Mouse (Mus musculus) embryonic facial prominence, embryonic 12.5 days (tissue): ENCODE measurements around the gene Dlg2. TPM values are rescaled to one million over a fixed set of nuclear protein-coding genes. Genes with fewer than 3 reads are reported as not detected.

Experiments
- ATAC-seq: fragments of 200-750 bp; cut with Nextera tagmentation; 2 replicates; pipeline ENCODE4 v1.8.0; 2017; ENCODE audit not compliant: insufficient number of reproducible peaks, insufficient read depth, low FRiP score, low TSS enrichment
- H3K27ac ChIP-seq: fragments of 300-500 bp; sonication (generic); 2 replicates; pipeline ENCODE4 v1.5.1; 2016; ENCODE audit warnings: mild to moderate bottlenecking
- H3K27me3 ChIP-seq: fragments of 300-500 bp; sonication (generic); 2 replicates; pipeline ENCODE4 v1.6.1; 2016; ENCODE audit warnings: mild to moderate bottlenecking, moderate library complexity
- H3K36me3 ChIP-seq: fragments of 300-500 bp; sonication (generic); 2 replicates; pipeline ENCODE4 v1.6.1; 2016; ENCODE audit warnings: mild to moderate bottlenecking
- H3K4me1 ChIP-seq: fragments of 300-500 bp; sonication (generic); 2 replicates; pipeline ENCODE4 v1.6.1; 2016
- H3K4me2 ChIP-seq: fragments of 300-500 bp; sonication (generic); replicated peaks from 2 replicates; pipeline ENCODE4 v1.6.1; 2016; ENCODE audit warnings: mild to moderate bottlenecking, moderate library complexity
- H3K4me3 ChIP-seq: fragments of 300-500 bp; sonication (generic); 2 replicates; pipeline ENCODE4 v1.5.1; 2016; ENCODE audit warnings: mild to moderate bottlenecking
- H3K9ac ChIP-seq: fragments of 300-500 bp; sonication (generic); 2 replicates; pipeline ENCODE4 v1.6.1; 2016; ENCODE audit warnings: mild to moderate bottlenecking, moderate library complexity
- H3K9me3 ChIP-seq: fragments of 300-500 bp; sonication (generic); 2 replicates; pipeline ENCODE4 v1.6.1; 2016; ENCODE audit warnings: mild to moderate bottlenecking, moderate library complexity
- WGBS: fragments of 180-500 bp; shearing (Covaris S2); methylation state at CpG from one replicate; pipeline ENCODE4 v1.1.7; 2016; 5-methylcytosine and 5-hydroxymethylcytosine counted together
- polyA plus RNA-seq: library from polyadenylated mRNA; unstranded; fragments of >200 nt; fragmentation: Nextera tagmentation; extraction: Ambion mirVana; gene quantifications from 2 replicates; pipeline ENCODE4 v1.2.1, GENCODE M21; 2016

Dlg2 gene
- polyA plus RNA-seq, 1 experiment from 2014 or later: 11.0 TPM

- Histone ChIP-seq H3K36me3 (no peaks in the 10 kb centered on the region), H3K9ac (no peak overlapping the region), H3K4me2 (no peak overlapping the region), H3K27me3 (no peaks in the 10 kb centered on the region), H3K4me1 (no peaks in the 10 kb centered on the region), H3K4me3 (no peak overlapping the region), H3K9me3 (no peaks in the 10 kb centered on the region), H3K27ac (no peak overlapping the region)
- no peak for ATAC-seq
- WGBS: 0% methylated on average over 5 of the region's 5 CpGs
Observed at GRCm38 (mm10) chr7:91226442-91226841, 750.0 kb downstream of the Dlg2 start.

DNA sequence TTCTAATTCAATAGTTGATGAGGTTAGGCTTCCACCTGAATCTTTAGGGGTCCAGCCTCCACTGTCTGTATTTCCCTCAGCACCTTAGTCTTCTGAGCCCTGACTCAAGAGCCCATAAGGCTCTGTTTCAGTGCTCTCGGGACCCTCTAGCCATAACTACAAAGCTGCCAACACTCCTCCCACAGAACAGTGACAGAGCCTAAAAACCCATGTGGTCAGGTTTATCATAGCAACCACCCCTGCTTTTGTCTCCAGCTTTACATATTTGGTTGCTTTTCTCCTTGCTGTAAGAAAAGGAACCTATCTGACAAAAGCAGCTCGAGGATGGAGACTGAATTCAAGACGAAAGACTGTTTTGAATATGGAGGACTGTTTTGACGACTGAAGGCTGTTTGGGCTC, 765.2 kb downstream of the Dlg2 start:
- H3K27me3 ChIP-seq: no peaks in the 10 kb centered on the region
- H3K27ac ChIP-seq: no peak overlapping the region
- ATAC-seq: no peak
- no peaks in the 10 kb centered on the region for H3K9me3 ChIP-seq
- 77% methylated on average over 4 of the region's 4 CpGs for WGBS
- H3K4me1 ChIP-seq: no peaks in the 10 kb centered on the region
- no peak overlapping the region for H3K9ac ChIP-seq
- no peak overlapping the region for H3K4me2 ChIP-seq
- H3K36me3 ChIP-seq: no peaks in the 10 kb centered on the region
- H3K4me3 ChIP-seq: no peak overlapping the region

DNA sequence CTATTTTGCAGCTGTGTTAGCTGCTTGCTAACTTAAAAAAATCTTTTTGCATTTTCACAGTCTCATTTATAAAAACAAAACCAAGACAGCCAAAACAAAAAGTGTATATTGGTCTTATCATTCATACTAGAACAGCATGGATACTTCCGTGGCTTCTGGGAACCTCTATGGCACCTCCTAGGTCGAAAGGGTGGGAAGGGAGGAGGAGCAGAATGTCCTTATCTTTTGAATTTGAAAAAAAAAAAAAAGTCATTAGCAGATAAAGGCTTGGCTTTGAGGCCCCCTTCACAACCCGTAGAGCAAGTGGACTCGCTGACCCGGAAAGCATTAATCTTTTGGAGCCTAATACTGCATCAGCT, 785.2 kb downstream of the Dlg2 start:
- H3K4me3 ChIP-seq: peak overlapping the region; percentile 41
- WGBS: under 1% methylated on average over 5 of the region's 5 CpGs
- no peak overlapping the region for H3K27ac ChIP-seq
- H3K4me1 ChIP-seq: peaks cover 3% of the 10 kb centered on the region; the same call in 1 of the 2 replicates
- no peak overlapping the region for H3K9ac ChIP-seq
- peaks cover 9% of the 10 kb centered on the region; the same call in 1 of the 2 replicates for H3K27me3 ChIP-seq
- H3K36me3 ChIP-seq: no peaks in the 10 kb centered on the region
- peak overlapping the region; percentile 71 for H3K4me2 ChIP-seq
- no peaks in the 10 kb centered on the region for H3K9me3 ChIP-seq
- no peak for ATAC-seq

DNA sequence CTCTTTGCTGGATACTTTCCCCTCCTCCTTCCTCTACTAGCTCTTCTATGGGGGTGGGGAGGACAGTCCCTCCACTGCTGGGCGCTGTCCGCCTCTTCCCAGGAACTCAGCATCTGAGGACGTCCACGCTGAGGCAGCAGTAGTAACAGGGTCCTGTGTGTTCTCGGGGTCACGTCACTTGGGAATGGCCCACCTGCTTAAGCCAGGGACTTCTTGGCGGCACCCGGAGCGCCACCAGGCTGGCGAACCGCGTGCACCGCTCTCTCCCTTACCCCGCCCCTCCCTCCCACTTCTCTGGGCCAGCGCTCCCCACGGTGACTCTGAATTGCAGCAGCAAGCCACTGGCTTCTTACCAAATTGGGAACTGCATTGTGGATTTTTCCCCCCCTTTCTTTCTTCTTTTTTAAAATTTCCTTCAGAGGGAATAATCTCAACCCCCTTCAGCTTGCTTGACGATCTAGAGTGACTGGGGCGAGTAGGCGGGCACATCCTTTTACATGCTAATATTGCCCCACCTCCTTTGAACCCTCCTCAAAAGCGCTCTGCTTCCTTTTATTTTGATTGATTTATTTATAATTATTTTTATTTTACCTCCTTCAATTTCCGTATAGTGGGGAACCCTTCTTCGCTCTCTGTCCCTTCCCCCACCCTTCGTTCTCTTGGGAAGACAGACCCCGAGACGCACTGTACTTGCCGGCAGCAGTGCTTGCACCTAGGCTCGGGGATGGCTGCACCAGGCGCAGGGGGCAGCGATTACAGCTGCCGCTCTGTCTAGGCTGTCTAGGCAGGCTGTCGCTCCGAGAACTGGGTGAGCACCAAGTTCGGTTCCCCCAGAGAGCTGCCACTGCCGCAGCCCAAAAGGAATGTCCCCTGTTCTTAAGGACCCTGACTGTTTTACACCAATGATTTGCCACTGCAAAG, 785.8 kb downstream of the Dlg2 start:
- ATAC-seq: peak; percentile 74
- H3K27ac ChIP-seq: no peak overlapping the region
- H3K4me3 ChIP-seq: peak overlapping the region; percentile 41
- peak overlapping the region; percentile 12; the same call in 1 of the 2 replicates for H3K9ac ChIP-seq
- H3K4me2 ChIP-seq: peak overlapping the region; percentile 71
- WGBS: 1% methylated on average over 34 of the region's 34 CpGs
- no peaks in the 10 kb centered on the region for H3K36me3 ChIP-seq
- H3K9me3 ChIP-seq: no peaks in the 10 kb centered on the region
- H3K27me3 ChIP-seq: peaks cover 9% of the 10 kb centered on the region; the same call in 1 of the 2 replicates
- H3K4me1 ChIP-seq: peaks cover 3% of the 10 kb centered on the region; the same call in 1 of the 2 replicates

DNA sequence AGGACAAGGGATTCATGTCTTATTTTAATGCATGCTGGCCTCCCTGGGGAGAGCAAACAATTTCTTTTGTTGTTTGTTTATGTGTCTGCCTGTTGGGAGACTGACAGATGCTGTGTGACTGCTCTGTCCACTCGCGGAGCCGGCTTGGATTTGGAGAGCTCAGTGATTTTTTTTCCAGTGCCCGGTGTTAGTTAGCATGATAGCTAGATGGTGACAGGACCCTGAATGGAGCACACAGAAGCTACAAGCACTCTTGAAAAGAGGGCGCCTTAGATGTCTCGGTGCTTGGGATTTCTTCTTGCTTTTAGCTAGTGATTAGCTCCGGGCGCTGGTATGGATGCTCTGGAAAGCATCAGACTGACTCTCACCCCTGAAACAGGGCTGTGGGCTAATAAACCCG, 786.5 kb downstream of the Dlg2 start:
- ATAC-seq: no peak

DNA sequence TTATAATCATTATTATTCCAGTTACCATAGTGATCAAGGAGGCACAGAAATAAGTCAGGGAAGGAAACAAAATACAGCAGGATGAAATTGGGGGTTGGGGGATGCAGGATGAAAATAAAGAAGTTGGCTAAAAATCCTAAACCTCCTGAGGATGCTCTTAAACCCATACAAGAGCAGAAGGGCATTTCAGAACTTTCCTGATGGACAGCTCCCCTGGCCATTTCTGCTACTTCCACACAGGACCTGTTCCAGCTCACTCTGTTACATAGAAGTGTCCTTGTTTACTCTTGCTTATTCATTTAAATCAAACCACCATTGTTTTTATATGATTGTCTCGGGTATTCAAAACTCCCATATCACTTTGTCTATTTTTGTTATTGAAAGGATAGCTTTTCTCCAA, 791.3 kb downstream of the Dlg2 start:
- Histone ChIP-seq H3K27ac (no peak overlapping the region), H3K9me3 (no peaks in the 10 kb centered on the region), H3K4me3 (no peak overlapping the region), H3K4me2 (no peak overlapping the region), H3K9ac (no peak overlapping the region), H3K27me3 (peaks cover 6% of the 10 kb centered on the region; the same call in 1 of the 2 replicates), H3K36me3 (no peaks in the 10 kb centered on the region), H3K4me1 (no peaks in the 10 kb centered on the region; the same call in 1 of the 2 replicates)
- no peak for ATAC-seq
- WGBS: 23% methylated on average over 1 of the region's 1 CpGs

More for the DNA sequence above, 786.5 kb downstream of the Dlg2 start:
- 8% methylated on average over 9 of the region's 9 CpGs for WGBS
- H3K9ac ChIP-seq: no peak overlapping the region
- no peak overlapping the region for H3K27ac ChIP-seq
- H3K4me2 ChIP-seq: peak overlapping the region; percentile 71
- H3K36me3 ChIP-seq: no peaks in the 10 kb centered on the region
- H3K4me1 ChIP-seq: peaks cover 3% of the 10 kb centered on the region; the same call in 1 of the 2 replicates
- no peaks in the 10 kb centered on the region for H3K9me3 ChIP-seq
- H3K4me3 ChIP-seq: peak overlapping the region; percentile 41
- H3K27me3 ChIP-seq: peaks cover 9% of the 10 kb centered on the region; the same call in 1 of the 2 replicates

- H3K9me3 ChIP-seq: no peaks in the 10 kb centered on the region
- no peak for ATAC-seq
- H3K4me2 ChIP-seq: no peak overlapping the region
- no peak overlapping the region for H3K27ac ChIP-seq
- H3K36me3 ChIP-seq: no peaks in the 10 kb centered on the region
- WGBS: 91% methylated on average over 3 of the region's 3 CpGs
- no peak overlapping the region for H3K9ac ChIP-seq
- H3K4me1 ChIP-seq: no peaks in the 10 kb centered on the region
- H3K4me3 ChIP-seq: no peak overlapping the region
- no peaks in the 10 kb centered on the region for H3K27me3 ChIP-seq
Observed at GRCm38 (mm10) chr7:91284167-91284566, 807.7 kb downstream of the Dlg2 start.

DNA sequence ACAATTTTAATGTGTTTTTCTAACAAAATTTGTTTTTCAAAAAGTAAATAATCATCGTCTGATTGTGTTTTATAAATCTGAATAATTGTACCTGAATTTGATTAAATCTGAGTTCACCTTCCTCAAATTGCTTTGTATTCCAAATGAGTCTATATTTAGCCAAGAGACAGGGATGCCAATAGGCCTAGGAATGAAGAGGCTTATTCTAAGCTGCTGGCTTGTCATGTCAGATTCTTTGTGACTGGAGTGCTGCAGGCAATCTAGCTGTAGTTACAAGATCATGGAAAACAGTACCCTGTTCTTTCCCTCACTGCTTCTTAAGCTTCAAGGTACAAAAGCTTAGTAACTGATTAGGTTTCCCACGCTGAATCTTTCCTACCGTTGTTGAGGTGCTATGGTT, 811.9 kb downstream of the Dlg2 start:
- no peaks in the 10 kb centered on the region for H3K36me3 ChIP-seq
- no peak overlapping the region for H3K27ac ChIP-seq
- H3K27me3 ChIP-seq: no peaks in the 10 kb centered on the region
- WGBS: 33% methylated on average over 3 of the region's 3 CpGs
- no peak overlapping the region for H3K4me2 ChIP-seq
- ATAC-seq: no peak
- H3K4me3 ChIP-seq: no peak overlapping the region
- no peaks in the 10 kb centered on the region for H3K4me1 ChIP-seq
- H3K9ac ChIP-seq: no peak overlapping the region
- no peaks in the 10 kb centered on the region for H3K9me3 ChIP-seq

DNA sequence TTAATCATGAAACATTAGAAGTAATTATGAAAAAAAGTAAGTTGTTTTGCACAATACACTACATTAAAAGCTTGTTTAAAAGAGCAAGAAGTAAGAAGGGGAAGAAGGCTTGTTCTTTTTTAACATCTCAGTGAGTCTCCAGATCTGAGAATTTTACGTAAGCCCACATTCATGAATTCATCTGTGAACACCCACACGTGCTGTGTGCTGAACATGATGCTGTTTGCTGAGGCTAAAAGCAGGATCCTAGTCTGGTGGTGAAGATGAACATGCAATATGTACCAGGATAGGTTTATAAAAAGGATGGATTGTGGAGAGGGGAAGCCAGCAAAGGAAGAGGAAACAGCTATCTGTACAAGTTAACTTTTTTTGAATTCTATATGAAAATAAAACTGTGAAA, 819.7 kb downstream of the Dlg2 start:
- ATAC-seq: no peak
- no peaks in the 10 kb centered on the region for H3K9me3 ChIP-seq
- 71% methylated on average over 2 of the region's 2 CpGs for WGBS

GRCm38 (mm10) chr7:91311177-91311576, 834.7 kb downstream of the Dlg2 start:
- Histone ChIP-seq H3K4me3 (no peak overlapping the region), H3K27ac (no peak overlapping the region), H3K4me2 (no peak overlapping the region), H3K9ac (no peak overlapping the region), H3K36me3 (no peaks in the 10 kb centered on the region), H3K9me3 (no peaks in the 10 kb centered on the region), H3K4me1 (no peaks in the 10 kb centered on the region), H3K27me3 (no peaks in the 10 kb centered on the region)
- 86% methylated on average over 5 of the region's 5 CpGs for WGBS
- ATAC-seq: no peak

More for the DNA sequence above, 819.7 kb downstream of the Dlg2 start:
- Histone ChIP-seq H3K4me3 (no peak overlapping the region), H3K27me3 (no peaks in the 10 kb centered on the region), H3K36me3 (no peaks in the 10 kb centered on the region), H3K9ac (no peak overlapping the region), H3K27ac (no peak overlapping the region), H3K4me2 (no peak overlapping the region), H3K4me1 (no peaks in the 10 kb centered on the region)

- no peaks in the 10 kb centered on the region for H3K9me3 ChIP-seq
- H3K4me2 ChIP-seq: no peak overlapping the region
- no peak overlapping the region for H3K27ac ChIP-seq
- no peaks in the 10 kb centered on the region for H3K36me3 ChIP-seq
- no peak for ATAC-seq
- no peaks in the 10 kb centered on the region for H3K4me1 ChIP-seq
- H3K27me3 ChIP-seq: no peaks in the 10 kb centered on the region
- no peak overlapping the region for H3K9ac ChIP-seq
- H3K4me3 ChIP-seq: no peak overlapping the region
Observed at GRCm38 (mm10) chr7:91345073-91345472, 868.6 kb downstream of the Dlg2 start.

DNA sequence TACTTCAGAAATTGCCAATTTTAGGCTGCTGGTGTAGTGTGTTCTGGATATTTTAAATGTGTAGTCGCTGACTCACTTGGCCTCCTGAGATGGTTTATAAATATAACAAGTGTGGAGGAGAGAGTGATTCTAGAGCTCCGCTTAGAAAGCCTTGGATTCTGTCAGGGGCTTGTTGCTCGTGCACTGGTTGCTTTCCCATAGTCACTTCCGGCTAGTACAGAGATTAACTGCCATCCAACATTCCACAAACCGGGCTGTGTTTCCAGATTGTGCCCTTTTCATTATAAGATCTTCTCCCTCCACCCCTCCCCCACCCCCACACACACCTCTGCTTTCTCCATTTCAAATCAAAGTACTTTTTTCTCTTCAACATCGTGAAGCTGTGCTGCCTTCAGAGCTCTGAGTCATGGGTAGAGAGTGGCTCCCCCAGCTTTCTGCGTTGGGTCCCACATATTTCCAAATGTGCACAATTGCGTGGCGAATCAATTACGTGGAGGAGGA, 893.4 kb downstream of the Dlg2 start:
- no peak for ATAC-seq
- Histone ChIP-seq H3K27me3 (no peaks in the 10 kb centered on the region), H3K4me1 (no peaks in the 10 kb centered on the region), H3K4me2 (no peak overlapping the region), H3K9ac (no peak overlapping the region), H3K4me3 (no peak overlapping the region), H3K27ac (no peak overlapping the region), H3K9me3 (no peaks in the 10 kb centered on the region), H3K36me3 (no peaks in the 10 kb centered on the region)
- 66% methylated on average over 10 of the region's 10 CpGs for WGBS
